Mouse (Mus musculus) liver, embryonic 14.5 days (tissue): Measurements from ENCODE around the gene Chd8.

Source experiments
- CTCF ChIP-seq: IDR thresholded peaks from 2 replicates; pipeline ENCODE4 v1.5.1; 2016; ENCODE audit warnings: antibody characterized with exemption, low read depth, control low read depth
- EP300 ChIP-seq: IDR thresholded peaks from 2 replicates; pipeline ENCODE4 v1.6.1; 2016; ENCODE audit warnings: antibody characterized with exemption, low read depth

DNA sequence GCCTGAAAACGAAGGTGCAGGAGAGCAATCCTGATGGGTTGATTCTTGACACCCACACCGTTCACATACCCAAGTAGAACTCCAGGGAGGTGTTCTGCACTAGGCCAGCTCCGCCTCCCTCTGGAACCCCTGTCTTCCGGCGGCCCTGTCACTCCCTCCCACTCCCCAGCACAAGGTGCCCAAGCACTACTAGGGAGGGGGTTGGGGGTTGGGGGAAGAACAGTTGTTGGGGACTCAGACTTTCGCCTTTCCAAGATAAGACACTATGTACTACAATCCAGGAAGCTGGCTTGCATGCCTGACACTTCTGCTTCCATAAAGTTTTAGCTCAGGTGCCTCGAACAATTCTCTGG lies 12.9 kb downstream of the Chd8 start:
- TF ChIP-seq CTCF (no peak), EP300 (no peak)
